Mouse (Mus musculus) stomach, embryonic 15.5 days (tissue): ENCODE measurements around the gene Kat2b. TPM values are rescaled to one million over a fixed set of nuclear protein-coding genes. Genes with fewer than 3 reads are reported as not detected.
"Not testable (repeated sequence)": the region's sequence is repeated elsewhere in the genome, so short reads cannot be mapped to it uniquely, and the experiment has no call there.

Source experiments
- ATAC-seq: fragments of 200-750 bp; cut with Nextera tagmentation; 2 replicates; pipeline ENCODE4 v1.8.0; 2017; ENCODE audit warnings: low read depth, moderate number of reproducible peaks, moderate TSS enrichment; ENCODE audit not compliant: insufficient read depth, low FRiP score
- H3K27ac ChIP-seq: fragments of 300-500 bp; sonication (generic); 2 replicates; pipeline ENCODE4 v1.5.1; 2015; ENCODE audit warnings: mild to moderate bottlenecking, inconsistent platforms
- H3K27me3 ChIP-seq: fragments of 300-500 bp; sonication (generic); replicated peaks from 2 replicates; pipeline ENCODE4 v1.6.1; 2015; ENCODE audit warnings: inconsistent platforms
- H3K36me3 ChIP-seq: fragments of 300-500 bp; sonication (generic); 2 replicates; pipeline ENCODE4 v1.6.1; 2015; ENCODE audit warnings: inconsistent platforms
- H3K4me1 ChIP-seq: fragments of 300-500 bp; sonication (generic); 2 replicates; pipeline ENCODE4 v1.6.1; 2015; ENCODE audit warnings: inconsistent platforms
- H3K4me2 ChIP-seq: fragments of 300-500 bp; sonication (generic); 2 replicates; pipeline ENCODE4 v1.6.1; 2015; ENCODE audit warnings: mild to moderate bottlenecking, inconsistent platforms
- H3K4me3 ChIP-seq: fragments of 300-500 bp; sonication (generic); replicated peaks from 2 replicates; pipeline ENCODE4 v1.5.1; 2015; ENCODE audit warnings: inconsistent platforms
- H3K9ac ChIP-seq: fragments of 300-500 bp; sonication (generic); 2 replicates; pipeline ENCODE4 v1.6.1; 2015; ENCODE audit warnings: inconsistent platforms
- H3K9me3 ChIP-seq: fragments of 300-500 bp; sonication (generic); 2 replicates; pipeline ENCODE4 v1.6.1; 2016; ENCODE audit warnings: inconsistent platforms
- WGBS: fragments of 180-500 bp; shearing (Covaris S2); methylation state at CpG from one replicate; pipeline ENCODE4 v1.1.7; 2015; 5-methylcytosine and 5-hydroxymethylcytosine counted together
- polyA plus RNA-seq: library from polyadenylated mRNA; unstranded; fragments of >200 nt; fragmentation: Nextera tagmentation; extraction: Ambion mirVana; gene quantifications from 2 replicates; pipeline ENCODE4 v1.2.1, GENCODE M21; 2015

Gene Kat2b
- polyA plus RNA-seq, 1 experiment from 2014 or later: 4.1 TPM

- H3K9ac ChIP-seq: no peak overlapping the region
- WGBS: 92% methylated on average over 6 of the region's 6 CpGs
- peaks cover 4% of the 10 kb centered on the region for H3K36me3 ChIP-seq
- ATAC-seq: no peak
- H3K27me3 ChIP-seq: no peaks in the 10 kb centered on the region
- no peak overlapping the region for H3K4me2 ChIP-seq
- H3K4me1 ChIP-seq: no peaks in the 10 kb centered on the region
- H3K9me3 ChIP-seq: no peaks in the 10 kb centered on the region
- no peak overlapping the region for H3K4me3 ChIP-seq
- no peak overlapping the region for H3K27ac ChIP-seq
Observed at GRCm38 (mm10) chr17:53655081-53655480, 88.4 kb downstream of the Kat2b start.

DNA sequence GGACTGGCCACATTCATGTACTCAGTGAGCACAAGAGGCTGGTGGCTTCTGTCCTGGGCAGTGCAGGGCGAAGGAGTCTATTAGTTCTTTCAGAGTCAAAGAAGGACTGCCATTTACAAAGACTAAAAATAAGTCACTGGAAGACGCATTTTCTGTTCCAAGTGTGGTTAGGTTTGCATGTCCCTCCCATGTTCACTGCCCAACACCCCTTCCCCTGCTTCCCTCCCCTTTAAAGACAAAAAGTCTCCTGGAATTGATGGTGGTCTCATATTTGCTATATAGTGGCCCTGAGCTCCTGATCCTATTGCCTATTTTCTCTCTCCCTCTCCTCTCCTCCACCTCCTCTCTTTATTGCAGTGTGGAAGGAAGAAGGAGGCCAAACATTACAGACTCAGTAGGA is 89.3 kb downstream of the Kat2b start:
- ATAC-seq: no peak
- H3K4me3 ChIP-seq: no peak overlapping the region
- WGBS: 86% methylated on average over 2 of the region's 2 CpGs

GRCm38 (mm10) chr17:53656369-53656860 is 89.8 kb downstream of the Kat2b start:
- WGBS: 46% methylated on average over 6 of the region's 6 CpGs
- H3K9ac ChIP-seq: no peak overlapping the region
- H3K9me3 ChIP-seq: no peaks in the 10 kb centered on the region
- H3K27ac ChIP-seq: no peak overlapping the region
- ATAC-seq: no peak; the same call in 1 of the 2 replicates
- no peak overlapping the region for H3K4me3 ChIP-seq
- H3K4me2 ChIP-seq: no peak overlapping the region
- H3K36me3 ChIP-seq: peaks cover 4% of the 10 kb centered on the region
- H3K27me3 ChIP-seq: no peaks in the 10 kb centered on the region
- no peaks in the 10 kb centered on the region for H3K4me1 ChIP-seq

More for the DNA sequence above, 89.3 kb downstream of the Kat2b start:
- no peaks in the 10 kb centered on the region for H3K4me1 ChIP-seq
- H3K9me3 ChIP-seq: no peaks in the 10 kb centered on the region
- no peak overlapping the region for H3K27ac ChIP-seq
- H3K36me3 ChIP-seq: peaks cover 4% of the 10 kb centered on the region
- no peak overlapping the region for H3K9ac ChIP-seq
- H3K27me3 ChIP-seq: no peaks in the 10 kb centered on the region
- no peak overlapping the region for H3K4me2 ChIP-seq

GRCm38 (mm10) chr17:53657391-53657790 is 90.7 kb downstream of the Kat2b start:
- H3K4me2 ChIP-seq, H3K27me3 ChIP-seq, ATAC-seq, H3K27ac ChIP-seq, H3K4me1 ChIP-seq, H3K9ac ChIP-seq, H3K9me3 ChIP-seq, H3K36me3 ChIP-seq, H3K4me3 ChIP-seq: not testable (repeated sequence)
- WGBS: 71% methylated on average over 2 of the region's 2 CpGs

DNA sequence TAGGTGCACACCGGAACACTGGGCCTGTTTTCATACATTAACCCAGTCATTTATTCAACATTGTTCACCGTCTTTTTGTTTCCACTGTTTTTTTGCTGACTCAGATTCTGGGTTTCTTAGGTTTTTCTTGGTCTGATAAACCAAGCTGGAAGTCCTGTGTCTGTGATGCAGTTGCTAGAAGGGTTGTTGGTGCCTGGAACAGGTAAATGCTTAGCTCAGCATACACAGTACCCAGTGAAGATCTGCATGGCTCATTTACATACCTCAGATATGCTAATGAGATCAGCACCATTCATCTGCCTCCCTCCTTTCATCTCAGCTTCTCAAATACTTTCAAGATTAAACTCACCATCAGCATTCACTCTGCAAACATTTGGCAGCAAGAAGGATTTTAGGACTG is 92.0 kb downstream of the Kat2b start:
- Histone ChIP-seq H3K36me3 (peaks cover under 1% of the 10 kb centered on the region), H3K4me1 (no peaks in the 10 kb centered on the region), H3K4me2 (no peak overlapping the region), H3K27ac (no peak overlapping the region), H3K9me3 (no peaks in the 10 kb centered on the region), H3K27me3 (no peaks in the 10 kb centered on the region), H3K9ac (no peak overlapping the region), H3K4me3 (no peak overlapping the region)
- 85% methylated on average over 2 of the region's 2 CpGs for WGBS
- no peak for ATAC-seq

DNA sequence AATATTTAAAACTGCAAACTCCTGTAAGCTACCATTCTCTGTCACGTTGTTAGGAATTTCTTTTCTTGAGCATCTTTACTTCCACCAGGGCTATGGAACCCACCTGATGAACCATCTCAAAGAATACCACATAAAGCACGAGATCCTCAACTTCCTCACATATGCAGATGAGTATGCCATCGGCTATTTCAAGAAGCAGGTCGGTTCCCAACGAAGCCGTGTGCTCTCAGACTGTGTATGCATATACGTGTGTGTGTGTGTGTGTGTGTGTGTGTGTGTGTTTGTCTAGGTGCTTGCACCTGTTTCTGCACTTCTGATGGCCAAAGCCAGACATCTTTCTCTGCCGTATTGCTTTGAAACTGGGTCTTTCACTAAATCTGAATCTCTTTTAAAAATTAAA is 92.6 kb downstream of the Kat2b start:
- H3K9me3 ChIP-seq: no peaks in the 10 kb centered on the region
- ATAC-seq: no peak
- no peaks in the 10 kb centered on the region; the same call in 1 of the 2 replicates for H3K36me3 ChIP-seq
- no peak overlapping the region for H3K27ac ChIP-seq
- 82% methylated on average over 8 of the region's 8 CpGs for WGBS
- no peak overlapping the region for H3K4me3 ChIP-seq
- H3K4me2 ChIP-seq: no peak overlapping the region
- H3K4me1 ChIP-seq: no peaks in the 10 kb centered on the region
- H3K27me3 ChIP-seq: no peaks in the 10 kb centered on the region
- H3K9ac ChIP-seq: no peak overlapping the region

DNA sequence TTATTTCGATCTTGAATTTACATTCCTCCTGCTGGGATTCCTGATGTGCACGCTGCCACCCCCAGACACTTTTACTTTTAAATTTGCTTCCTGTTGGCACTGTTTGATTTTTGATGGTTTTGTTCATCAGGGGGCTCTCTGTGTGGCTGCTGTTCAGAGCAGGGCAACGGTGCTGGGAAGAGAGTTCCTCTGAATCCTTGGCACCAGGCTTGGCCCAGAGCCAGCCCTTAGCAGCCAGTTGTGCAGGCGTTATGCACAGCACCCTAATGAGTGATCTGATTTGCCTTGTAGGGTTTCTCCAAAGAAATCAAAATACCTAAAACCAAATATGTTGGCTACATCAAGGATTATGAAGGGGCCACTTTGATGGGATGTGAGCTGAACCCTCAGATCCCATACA is 93.1 kb downstream of the Kat2b start:
- Histone ChIP-seq H3K27me3 (no peaks in the 10 kb centered on the region), H3K9ac (no peak overlapping the region), H3K9me3 (no peaks in the 10 kb centered on the region), H3K36me3 (no peaks in the 10 kb centered on the region; the same call in 1 of the 2 replicates), H3K4me1 (no peaks in the 10 kb centered on the region), H3K4me2 (no peak overlapping the region), H3K4me3 (no peak overlapping the region), H3K27ac (no peak overlapping the region)
- WGBS: 75% methylated on average over 4 of the region's 4 CpGs
- ATAC-seq: no peak

- no peak for ATAC-seq
- H3K27ac ChIP-seq: no peak overlapping the region
- no peaks in the 10 kb centered on the region for H3K9me3 ChIP-seq
- no peak overlapping the region for H3K4me2 ChIP-seq
- no peaks in the 10 kb centered on the region for H3K27me3 ChIP-seq
- no peak overlapping the region for H3K9ac ChIP-seq
- WGBS: 86% methylated on average over 6 of the region's 6 CpGs
- no peaks in the 10 kb centered on the region for H3K36me3 ChIP-seq
- no peaks in the 10 kb centered on the region for H3K4me1 ChIP-seq
- no peak overlapping the region for H3K4me3 ChIP-seq
Observed at GRCm38 (mm10) chr17:53661056-53661840, 94.6 kb downstream of the Kat2b start.

DNA sequence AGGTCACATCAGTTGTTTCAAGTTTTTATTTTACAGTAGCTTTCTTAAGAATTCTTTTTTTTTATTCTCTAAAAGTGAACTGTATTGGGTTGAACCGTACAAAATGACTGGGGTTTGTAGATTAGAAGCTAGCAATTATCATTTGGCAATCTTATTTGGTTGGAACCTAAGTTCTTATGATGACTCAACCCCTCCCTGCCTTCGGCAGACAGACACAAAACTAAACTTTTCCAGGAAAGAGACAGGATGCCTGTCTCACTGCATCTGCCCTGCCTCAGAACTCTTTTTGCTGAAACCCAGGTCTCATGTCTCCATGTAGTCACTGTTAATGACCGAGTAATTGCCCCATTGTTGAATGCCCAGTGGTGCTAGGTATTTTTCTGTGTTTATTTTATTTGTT is 97.6 kb downstream of the Kat2b start:
- 79% methylated on average over 3 of the region's 3 CpGs for WGBS
- no peaks in the 10 kb centered on the region for H3K27me3 ChIP-seq
- no peak overlapping the region for H3K4me2 ChIP-seq
- no peak overlapping the region for H3K9ac ChIP-seq
- no peak for ATAC-seq
- H3K27ac ChIP-seq: no peak overlapping the region
- H3K4me3 ChIP-seq: no peak overlapping the region
- no peaks in the 10 kb centered on the region for H3K4me1 ChIP-seq
- H3K9me3 ChIP-seq: no peaks in the 10 kb centered on the region
- peaks cover 2% of the 10 kb centered on the region; the same call in 1 of the 2 replicates for H3K36me3 ChIP-seq

GRCm38 (mm10) chr17:53664703-53665382 is 98.2 kb downstream of the Kat2b start:
- WGBS: 76% methylated on average over 2 of the region's 2 CpGs
- Histone ChIP-seq H3K4me2 (no peak overlapping the region), H3K9ac (no peak overlapping the region), H3K36me3 (peaks cover 5% of the 10 kb centered on the region), H3K27me3 (no peaks in the 10 kb centered on the region), H3K4me3 (no peak overlapping the region), H3K9me3 (no peaks in the 10 kb centered on the region), H3K4me1 (no peaks in the 10 kb centered on the region), H3K27ac (no peak overlapping the region)
- no peak for ATAC-seq

DNA sequence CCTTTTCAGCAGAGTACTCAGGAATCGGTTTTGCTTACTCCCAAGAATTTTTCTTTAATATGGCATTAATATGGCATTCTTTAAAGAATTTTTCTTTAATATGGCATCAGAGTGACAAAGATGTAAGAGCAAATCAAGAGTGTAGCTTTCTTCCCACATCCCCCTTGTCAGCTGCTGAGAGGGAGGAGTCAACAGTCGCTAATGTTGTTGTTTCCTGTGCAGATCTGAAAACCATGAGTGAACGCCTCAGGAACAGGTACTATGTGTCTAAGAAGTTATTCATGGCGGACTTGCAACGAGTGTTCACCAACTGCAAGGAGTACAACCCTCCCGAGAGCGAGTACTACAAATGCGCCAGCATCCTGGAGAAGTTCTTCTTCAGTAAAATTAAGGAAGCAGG is 103.8 kb downstream of the Kat2b start:
- 89% methylated on average over 8 of the region's 8 CpGs for WGBS
- H3K4me2 ChIP-seq: no peak overlapping the region
- H3K9me3 ChIP-seq: no peaks in the 10 kb centered on the region
- H3K36me3 ChIP-seq: peaks cover 23% of the 10 kb centered on the region
- ATAC-seq: no peak
- no peak overlapping the region for H3K9ac ChIP-seq
- H3K27ac ChIP-seq: no peak overlapping the region
- H3K4me1 ChIP-seq: no peaks in the 10 kb centered on the region
- no peak overlapping the region for H3K4me3 ChIP-seq
- H3K27me3 ChIP-seq: no peaks in the 10 kb centered on the region

- Histone ChIP-seq H3K27ac (no peak overlapping the region), H3K9me3 (no peaks in the 10 kb centered on the region), H3K27me3 (no peaks in the 10 kb centered on the region), H3K4me1 (no peaks in the 10 kb centered on the region), H3K9ac (no peak overlapping the region), H3K4me2 (no peak overlapping the region), H3K36me3 (peaks cover 30% of the 10 kb centered on the region), H3K4me3 (no peak overlapping the region)
- no peak; the same call in 1 of the 2 replicates for ATAC-seq
- 85% methylated on average over 8 of the region's 8 CpGs for WGBS
Observed at GRCm38 (mm10) chr17:53678716-53679115, 112.1 kb downstream of the Kat2b start.
